ENCODE assay signal across 26 mouse cellular contexts in genomic region chr13:55252820-55253219, GRCm38 (mm10). TPM values are rescaled to one million over a fixed set of nuclear protein-coding genes. Genes with fewer than 3 reads are reported as not detected.
DNase-seq lines count a peak whose midpoint lies in the region; ATAC-seq and TF ChIP-seq lines count a peak whose summit lies in the region.
"Had no signal": no experiment of that assay in that cellular context is flagged by ENCODE, and none has a peak within 500 bp of the region (broad histone marks: within the 10 kb centered on the region; RNA-seq: fewer than 3 reads in every experiment).

No protein-coding gene starts in this region.

- in situ Hi-C loops in ES-E14 (cut with MboI; ENCODE audit: low sequenced_read_pairs in 2 of 2, unreplicated experiment in 2 of 2), result no loop called here

- H3K27me3 ChIP-seq in intestine, embryonic 16.5 days (replicated peaks; ENCODE audit: control insufficient read depth, insufficient read depth, low read length), result no peaks in the 10 kb centered on the region
- no peaks in the 10 kb centered on the region for H3K27me3 ChIP-seq in intestine, embryonic 15.5 days (replicated peaks)
- H3K27me3 ChIP-seq: CH12.LX; heart, embryonic 13.5 days; hindbrain, embryonic 15.5 days; liver, embryonic 13.5 days had no signal

- no peak overlapping the region for H3K27ac ChIP-seq in intestine, embryonic 16.5 days (ENCODE audit: low read length)
- no peak overlapping the region for H3K27ac ChIP-seq in intestine, embryonic 15.5 days
- no peak overlapping the region for H3K27ac ChIP-seq in ES-E14 (ENCODE audit: insufficient read depth, low read depth, low read length, poor library complexity, severe bottlenecking)
- H3K27ac ChIP-seq: heart, embryonic 13.5 days; hindbrain, embryonic 10.5 days; hindbrain, embryonic 15.5 days; liver, embryonic 13.5 days had no signal

- peak; percentile 58; the same call in 1 of the 2 replicates for ATAC-seq in intestine, embryonic 16.5 days
- ATAC-seq in intestine, embryonic 15.5 days, result no peak
- ATAC-seq: activated CD4-positive, CD25-positive, alpha-beta regulatory T cell, adult 4 months; forebrain, embryonic 14.5 days; inflammation-experienced regulatory T-cells, adult 6 months had no signal

- H3K4me2 ChIP-seq in intestine, embryonic 16.5 days (ENCODE audit: low read depth, low read length), result no peak overlapping the region
- H3K4me2 ChIP-seq in intestine, embryonic 15.5 days (replicated peaks), result no peak overlapping the region
- H3K4me2 ChIP-seq: heart, embryonic 13.5 days; hindbrain, embryonic 15.5 days; liver, embryonic 13.5 days; lung, embryonic 14.5 days had no signal

- H3K4me1 ChIP-seq in intestine, embryonic 16.5 days (ENCODE audit: control insufficient read depth, insufficient read depth, low read length), result 0 out of 2 replicates have a peak, but pooled peaks cover 2% of the 10 kb centered on the region
- no peaks in the 10 kb centered on the region for H3K4me1 ChIP-seq in intestine, embryonic 15.5 days (replicated peaks)
- H3K4me1 ChIP-seq in ES-E14 (ENCODE audit: control insufficient read depth in 2 of 2, insufficient read depth in 2 of 2, low read length in 2 of 2, poor library complexity in 1 of 2), result peaks cover 2 to 11% of the 10 kb centered on the region in 2 experiments; a peak in 2 of 4 replicates
- H3K4me1 ChIP-seq: hindbrain, embryonic 10.5 days; hindbrain, embryonic 15.5 days had no signal

- WGBS in intestine, embryonic 16.5 days, result 70% methylated on average over 4 of the region's 4 CpGs
- 79% methylated on average over 4 of the region's 4 CpGs for WGBS in intestine, embryonic 15.5 days

- no peak overlapping the region for H3K9ac ChIP-seq in intestine, embryonic 16.5 days (ENCODE audit: low read depth, low read length)
- H3K9ac ChIP-seq in intestine, embryonic 15.5 days, result no peak overlapping the region
- peak overlapping the region; percentile 26; the same call in 1 of the 2 replicates for H3K9ac ChIP-seq in ES-E14 (ENCODE audit: insufficient read depth, low read depth, low read length, poor library complexity, severe bottlenecking)
- H3K9ac ChIP-seq: heart, embryonic 13.5 days; hindbrain, embryonic 15.5 days; liver, embryonic 13.5 days; lung, embryonic 14.5 days had no signal

- intact Hi-C loops in heart, postnatal 10 days (cut with DNase I), result no loop called here

- no peaks in the 10 kb centered on the region for H3K9me3 ChIP-seq in intestine, embryonic 16.5 days (ENCODE audit: control insufficient read depth, low read length)
- no peaks in the 10 kb centered on the region for H3K9me3 ChIP-seq in intestine, embryonic 15.5 days
- no peaks in the 10 kb centered on the region for H3K9me3 ChIP-seq in ES-E14 (ENCODE audit: control insufficient read depth, insufficient read depth, low read depth, low read length)
- H3K9me3 ChIP-seq: heart, embryonic 13.5 days; hindbrain, embryonic 10.5 days; hindbrain, embryonic 15.5 days; liver, embryonic 13.5 days had no signal

- H3K4me3 ChIP-seq in intestine, embryonic 16.5 days (ENCODE audit: low read length), result no peak overlapping the region
- H3K4me3 ChIP-seq in intestine, embryonic 15.5 days (replicated peaks), result no peak overlapping the region
- H3K4me3 ChIP-seq in ES-E14 (ENCODE audit: insufficient read depth in 1 of 2, low read depth in 1 of 2, low read length in 2 of 2, poor library complexity in 1 of 2, severe bottlenecking in 1 of 2), result peak overlapping the region in 1 of 2 experiments; percentile 1; a peak in 1 of 4 replicates
- H3K4me3 ChIP-seq: heart, embryonic 13.5 days; hindbrain, embryonic 10.5 days; hindbrain, embryonic 15.5 days; liver, embryonic 13.5 days had no signal

- DNase-seq in kidney, adult 9 months, result peak; percentile 71
- no peak for DNase-seq in kidney, postnatal 10 days
- DNase-seq in ES-E14 (ENCODE audit: low read depth, low spot score), result no peak
- peak; percentile 26 to 65 for DNase-seq in kidney, postnatal 25 days
- no peak for DNase-seq in gastrocnemius, postnatal 4 days (ENCODE audit: low spot score in 2 of 2)
- no peak for DNase-seq in heart, postnatal 10 days
- DNase-seq: adrenal gland, adult 8-10 months; cerebellum, adult 11 months; cerebellum, adult 9-10 months; cerebellum, postnatal 36 days; heart, postnatal 14 days; liver, embryonic 13.5 days; lung, embryonic 14.5 days; lung, postnatal 14 days; midbrain, embryonic 14.5 days; right cerebral cortex, postnatal 14 days; thymus, postnatal 4 days had no signal

- H3K36me3 ChIP-seq in intestine, embryonic 16.5 days (ENCODE audit: control insufficient read depth, insufficient read depth, low read length), result peaks cover 5% of the 10 kb centered on the region; the same call in 1 of the 2 replicates
- peaks cover 10% of the 10 kb centered on the region for H3K36me3 ChIP-seq in intestine, embryonic 15.5 days
- H3K36me3 ChIP-seq in ES-E14 (ENCODE audit: control insufficient read depth, insufficient read depth, low read length, poor library complexity, severe bottlenecking), result peaks cover 11% of the 10 kb centered on the region

TF ChIP-seq in ES-E14, 5 proteins besides CTCF, POLR2A, EP300 and RAD21:
- TF ChIP-seq ZNF384 (IDR thresholded peaks at IDR 0.05; ENCODE audit: low read depth, low read length) (peak; percentile 62; the same call in 1 of the 2 replicates), CHD2 (IDR thresholded peaks at IDR 0.05; ENCODE audit: low read depth, low read length) (no peak)

RNA-seq across cellular contexts. Expression of gene Nsd1, which starts 43.2 kb away (rescaled TPM):
- polyA plus RNA-seq in intestine, embryonic 16.5 days (2015; fragmentation: Nextera tagmentation; extraction: Ambion mirVana), result 33.1 and 37.1 TPM in 2 replicates
- polyA plus RNA-seq in intestine, embryonic 15.5 days (2015; fragmentation: Nextera tagmentation; extraction: Ambion mirVana), result 49.6 and 52.8 TPM in 2 replicates
- 120 and 135 TPM in 2 replicates for total RNA-seq in ES-E14 (2012; rRNA removed)
- total RNA-seq in gastrocnemius, postnatal 4 days (2021), result 100 to 1,000 TPM; 114 to 127 TPM
- total RNA-seq in heart, postnatal 10 days (2021), result 10 to 100 TPM; 88.2 to 97.9 TPM

Comparison
In these comparisons a context has a peak if more than half of its experiments do, and no peak if none do; other contexts are left out.
1. DNase-seq: peak in kidney, adult 9 months (single experiment) and kidney, postnatal 25 days (2 of 2); none in kidney, postnatal 10 days (single experiment), ES-E14 (single experiment), gastrocnemius, postnatal 4 days (0 of 2) and heart, postnatal 10 days (0 of 2).